Mouse (Mus musculus) liver, embryonic 15.5 days (tissue): ENCODE results near the gene Wdr78. TPM values are rescaled to one million over a fixed set of nuclear protein-coding genes. Genes with fewer than 3 reads are reported as not detected.

Experiments
- ATAC-seq: fragments of 200-750 bp; cut with Nextera tagmentation; 2 replicates; pipeline ENCODE4 v1.8.0; 2017; ENCODE audit warnings: moderate number of reproducible peaks, mild to moderate bottlenecking, moderate library complexity; ENCODE audit not compliant: insufficient read depth
- H3K27ac ChIP-seq: fragments of 300-500 bp; sonication (generic); replicated peaks from 2 replicates; pipeline ENCODE4 v1.5.1; 2015; ENCODE audit warnings: mild to moderate bottlenecking, inconsistent platforms
- H3K27me3 ChIP-seq: fragments of 300-500 bp; sonication (generic); 2 replicates; pipeline ENCODE4 v1.6.1; 2015; ENCODE audit warnings: mild to moderate bottlenecking, inconsistent platforms
- H3K36me3 ChIP-seq: fragments of 300-500 bp; sonication (generic); replicated peaks from 2 replicates; pipeline ENCODE4 v1.6.1; 2015; ENCODE audit warnings: moderate library complexity, mild to moderate bottlenecking, inconsistent platforms
- H3K4me1 ChIP-seq: fragments of 300-500 bp; sonication (generic); replicated peaks from 2 replicates; pipeline ENCODE4 v1.6.1; 2015; ENCODE audit warnings: inconsistent platforms
- H3K4me2 ChIP-seq: fragments of 300-500 bp; sonication (generic); 2 replicates; pipeline ENCODE4 v1.6.1; 2015; ENCODE audit warnings: moderate library complexity, mild to moderate bottlenecking, inconsistent platforms
- H3K4me3 ChIP-seq: fragments of 300-500 bp; sonication (generic); replicated peaks from 2 replicates; pipeline ENCODE4 v1.5.1; 2015; ENCODE audit warnings: mild to moderate bottlenecking, inconsistent platforms
- H3K9ac ChIP-seq: fragments of 300-500 bp; sonication (generic); 2 replicates; pipeline ENCODE4 v1.6.1; 2015; ENCODE audit warnings: moderate library complexity, mild to moderate bottlenecking, inconsistent platforms
- H3K9me3 ChIP-seq: fragments of 300-500 bp; sonication (generic); replicated peaks from 2 replicates; pipeline ENCODE4 v1.6.1; 2016; ENCODE audit warnings: inconsistent platforms
- WGBS: fragments of 180-500 bp; shearing (Covaris S2); methylation state at CpG from one replicate; pipeline ENCODE4 v1.1.7; 2015; ENCODE audit warnings: mixed read lengths; ENCODE audit not compliant: insufficient replicate concordance; 5-methylcytosine and 5-hydroxymethylcytosine counted together
- polyA plus RNA-seq: library from polyadenylated mRNA; unstranded; fragments of >200 nt; fragmentation: Nextera tagmentation; extraction: Ambion mirVana; gene quantifications from 2 replicates; pipeline ENCODE4 v1.2.1, GENCODE M21; 2015

Wdr78 gene
- polyA plus RNA-seq, 1 experiment from 2014 or later: 0.45 TPM

- WGBS: under 1% methylated on average over 81 of the region's 111 CpGs
- H3K4me3 ChIP-seq: peak overlapping the region; percentile 100
- H3K4me1 ChIP-seq: peaks cover 42% of the 10 kb centered on the region
- peaks cover 8% of the 10 kb centered on the region for H3K36me3 ChIP-seq
- no peaks in the 10 kb centered on the region for H3K27me3 ChIP-seq
- peak overlapping the region; percentile 79 for H3K4me2 ChIP-seq
- H3K9me3 ChIP-seq: no peaks in the 10 kb centered on the region
- peak overlapping the region; percentile 100 for H3K9ac ChIP-seq
- peak; percentile 66 for ATAC-seq
- peak overlapping the region; percentile 99 for H3K27ac ChIP-seq
Observed at GRCm38 (mm10) chr4:103119229-103120027, 5.1 kb upstream of the Wdr78 start.

DNA sequence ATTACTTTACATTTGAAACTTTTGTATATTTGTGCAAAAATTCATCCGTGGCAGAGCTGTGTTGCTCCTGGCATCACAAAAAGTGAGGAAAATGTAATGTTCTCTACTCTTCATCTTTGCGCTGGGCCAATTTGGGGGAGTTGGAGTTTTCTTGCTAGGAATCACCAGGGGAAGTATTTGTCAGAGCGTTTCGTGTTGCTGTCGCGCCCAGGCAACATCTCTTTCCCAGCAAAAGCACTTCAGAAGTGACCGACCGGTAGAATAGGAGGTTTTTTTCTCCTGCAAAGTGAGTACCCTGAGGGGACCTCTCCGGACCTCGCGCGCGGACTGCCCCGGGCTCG lies 4.5 kb upstream of the Wdr78 start:
- peak overlapping the region; percentile 100 for H3K4me3 ChIP-seq
- WGBS: 1% methylated on average over 15 of the region's 15 CpGs
- H3K4me2 ChIP-seq: peak overlapping the region; percentile 79
- ATAC-seq: no peak
- H3K9me3 ChIP-seq: no peaks in the 10 kb centered on the region
- peaks cover 42% of the 10 kb centered on the region for H3K4me1 ChIP-seq
- peaks cover 8% of the 10 kb centered on the region for H3K36me3 ChIP-seq
- peak overlapping the region; percentile 100 for H3K9ac ChIP-seq
- H3K27me3 ChIP-seq: no peaks in the 10 kb centered on the region
- H3K27ac ChIP-seq: peak overlapping the region; percentile 99

DNA sequence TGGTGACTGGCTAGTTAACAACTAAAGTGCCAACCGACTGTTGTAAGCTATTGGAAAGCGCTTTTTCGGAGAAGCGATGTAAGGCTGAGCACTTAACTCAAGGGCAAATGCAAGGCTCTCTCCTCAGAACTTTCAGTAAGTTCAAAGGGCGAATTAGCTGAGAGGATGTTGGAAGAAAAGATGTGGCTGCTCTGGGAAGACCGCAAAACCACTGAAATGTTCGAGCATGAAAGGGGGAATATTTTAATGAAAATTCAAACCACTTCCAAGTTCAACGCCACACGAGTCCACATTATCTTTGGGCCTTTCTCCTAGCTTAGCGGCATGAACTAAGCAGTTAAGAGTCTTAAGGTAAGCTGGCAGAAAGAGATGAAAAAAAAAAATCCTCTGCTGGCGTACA lies 953 bp downstream of the Wdr78 start:
- Histone ChIP-seq H3K27ac (peak overlapping the region; percentile 97), H3K4me1 (peaks cover 31% of the 10 kb centered on the region), H3K27me3 (no peaks in the 10 kb centered on the region), H3K9me3 (no peaks in the 10 kb centered on the region), H3K36me3 (peaks cover 15% of the 10 kb centered on the region), H3K4me3 (peak overlapping the region; percentile 94), H3K4me2 (peak overlapping the region; percentile 92), H3K9ac (peak overlapping the region; percentile 71)
- 11% methylated on average over 11 of the region's 11 CpGs for WGBS
- ATAC-seq: no peak

- ATAC-seq: no peak
- whole genome bisulfite sequencing: 60% methylated on average over 7 of the region's 7 CpGs
- H3K4me3 ChIP-seq: peak overlapping the region; percentile 94
- no peaks in the 10 kb centered on the region for H3K27me3 ChIP-seq
- peaks cover 31% of the 10 kb centered on the region for H3K4me1 ChIP-seq
- H3K9ac ChIP-seq: peak overlapping the region; percentile 71
- H3K9me3 ChIP-seq: no peaks in the 10 kb centered on the region
- no peak overlapping the region for H3K27ac ChIP-seq
- peak overlapping the region; percentile 92 for H3K4me2 ChIP-seq
- peaks cover 15% of the 10 kb centered on the region for H3K36me3 ChIP-seq
Observed at GRCm38 (mm10) chr4:103112651-103113050, 1.7 kb downstream of the Wdr78 start.

DNA sequence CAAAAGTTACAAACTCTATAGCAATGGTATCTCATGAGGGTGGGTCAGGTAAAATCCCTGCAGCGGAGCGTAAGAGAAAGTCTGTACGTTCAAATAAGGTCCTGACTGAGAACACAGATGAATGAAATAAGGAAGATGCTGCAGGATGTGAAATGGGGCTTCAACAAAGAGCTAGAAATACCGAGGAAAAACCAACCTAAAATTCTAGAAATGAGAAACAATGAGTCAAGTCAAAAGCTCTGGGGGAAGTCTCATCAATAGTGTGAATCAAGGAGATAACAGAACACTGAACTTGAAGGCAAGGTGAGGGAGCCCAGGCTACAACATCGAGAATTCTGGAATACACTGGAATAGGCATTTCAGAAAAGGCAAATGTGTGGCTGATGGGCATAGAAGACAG lies 15.8 kb downstream of the Wdr78 start:
- Histone ChIP-seq H3K4me1 (no peaks in the 10 kb centered on the region), H3K9me3 (no peaks in the 10 kb centered on the region), H3K27ac (no peak overlapping the region), H3K27me3 (no peaks in the 10 kb centered on the region), H3K4me2 (no peak overlapping the region), H3K36me3 (no peaks in the 10 kb centered on the region), H3K4me3 (no peak overlapping the region), H3K9ac (no peak overlapping the region)
- WGBS: 67% methylated on average over 5 of the region's 5 CpGs
- ATAC-seq: no peak

DNA sequence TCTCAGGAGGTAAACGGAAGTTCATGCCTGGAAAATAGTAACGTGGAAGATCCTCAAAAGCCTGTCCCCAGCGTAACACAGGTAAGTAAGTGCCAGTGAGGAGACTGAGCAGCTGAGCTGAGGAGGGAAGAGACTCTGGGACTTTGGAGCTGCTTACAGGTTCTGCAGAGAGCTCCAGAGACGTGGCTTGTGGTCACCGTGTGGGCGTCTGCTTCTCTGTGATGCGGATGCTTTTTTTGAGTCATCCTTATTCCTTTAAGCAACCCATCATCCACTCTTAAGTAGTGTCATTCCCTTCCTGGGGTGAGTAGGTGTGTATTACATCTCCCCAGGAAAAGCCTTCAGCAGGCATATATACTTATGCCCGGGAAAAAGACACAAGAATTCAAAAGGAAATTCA lies 18.4 kb downstream of the Wdr78 start:
- no peaks in the 10 kb centered on the region for H3K36me3 ChIP-seq
- ATAC-seq: no peak
- H3K9me3 ChIP-seq: no peaks in the 10 kb centered on the region
- no peak overlapping the region for H3K4me3 ChIP-seq
- no peak overlapping the region for H3K27ac ChIP-seq
- H3K27me3 ChIP-seq: no peaks in the 10 kb centered on the region
- H3K9ac ChIP-seq: no peak overlapping the region
- no peaks in the 10 kb centered on the region for H3K4me1 ChIP-seq
- 70% methylated on average over 8 of the region's 8 CpGs for WGBS
- no peak overlapping the region for H3K4me2 ChIP-seq

- 78% methylated on average over 5 of the region's 5 CpGs for WGBS
- Histone ChIP-seq H3K9ac (no peak overlapping the region), H3K4me3 (no peak overlapping the region), H3K4me1 (no peaks in the 10 kb centered on the region), H3K27me3 (no peaks in the 10 kb centered on the region), H3K27ac (no peak overlapping the region), H3K4me2 (no peak overlapping the region), H3K9me3 (no peaks in the 10 kb centered on the region), H3K36me3 (no peaks in the 10 kb centered on the region)
- no peak for ATAC-seq
Observed at GRCm38 (mm10) chr4:103085237-103085636, 29.1 kb downstream of the Wdr78 start.

- 68% methylated on average over 3 of the region's 3 CpGs for WGBS
- no peak overlapping the region for H3K9ac ChIP-seq
- no peaks in the 10 kb centered on the region for H3K36me3 ChIP-seq
- no peak overlapping the region for H3K4me2 ChIP-seq
- H3K27me3 ChIP-seq: no peaks in the 10 kb centered on the region
- no peak overlapping the region for H3K27ac ChIP-seq
- no peak overlapping the region for H3K4me3 ChIP-seq
- no peak for ATAC-seq
- H3K9me3 ChIP-seq: no peaks in the 10 kb centered on the region
- H3K4me1 ChIP-seq: no peaks in the 10 kb centered on the region
Observed at GRCm38 (mm10) chr4:103070631-103071030, 43.7 kb downstream of the Wdr78 start.

DNA sequence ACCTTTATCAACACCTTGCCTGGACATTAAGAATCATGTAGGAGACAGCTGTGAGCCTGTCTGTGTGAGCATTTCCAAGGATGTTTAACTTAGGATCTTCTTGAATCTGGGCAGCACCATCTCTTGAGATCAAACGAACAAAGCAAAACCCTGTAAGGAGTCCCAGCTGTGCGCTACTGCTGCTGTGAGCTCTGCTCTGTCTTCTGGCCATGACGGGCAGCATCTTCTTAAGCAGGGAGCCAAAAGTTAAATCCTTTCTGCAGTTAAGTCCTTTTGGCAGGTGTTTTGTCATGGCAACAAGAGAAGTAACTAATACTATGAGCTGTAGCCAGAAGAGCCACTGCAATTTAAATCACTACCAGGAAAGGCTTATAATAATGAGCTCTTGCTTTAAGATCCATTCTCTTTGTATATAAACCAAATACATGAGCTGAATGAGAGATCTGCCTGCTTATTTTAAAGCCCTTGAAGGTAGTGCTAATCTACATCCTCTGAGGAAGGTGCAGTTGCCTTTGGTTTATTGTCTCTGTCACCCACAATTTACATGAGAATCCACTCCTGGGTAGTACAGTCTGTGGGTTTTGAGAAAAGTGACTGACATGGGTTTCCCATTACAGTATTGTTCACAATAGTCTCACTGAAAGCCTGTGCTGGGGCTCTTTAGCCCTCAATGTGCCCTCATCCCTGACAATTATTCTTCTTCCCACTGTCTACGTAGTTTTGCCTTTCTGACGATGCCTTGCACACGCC lies 46.3 kb downstream of the Wdr78 start:
- Histone ChIP-seq H3K4me2 (no peak overlapping the region), H3K9ac (no peak overlapping the region), H3K9me3 (no peaks in the 10 kb centered on the region), H3K27me3 (no peaks in the 10 kb centered on the region), H3K27ac (no peak overlapping the region), H3K4me3 (no peak overlapping the region), H3K4me1 (no peaks in the 10 kb centered on the region), H3K36me3 (no peaks in the 10 kb centered on the region)
- 72% methylated on average over 6 of the region's 6 CpGs for WGBS
- no peak for ATAC-seq

DNA sequence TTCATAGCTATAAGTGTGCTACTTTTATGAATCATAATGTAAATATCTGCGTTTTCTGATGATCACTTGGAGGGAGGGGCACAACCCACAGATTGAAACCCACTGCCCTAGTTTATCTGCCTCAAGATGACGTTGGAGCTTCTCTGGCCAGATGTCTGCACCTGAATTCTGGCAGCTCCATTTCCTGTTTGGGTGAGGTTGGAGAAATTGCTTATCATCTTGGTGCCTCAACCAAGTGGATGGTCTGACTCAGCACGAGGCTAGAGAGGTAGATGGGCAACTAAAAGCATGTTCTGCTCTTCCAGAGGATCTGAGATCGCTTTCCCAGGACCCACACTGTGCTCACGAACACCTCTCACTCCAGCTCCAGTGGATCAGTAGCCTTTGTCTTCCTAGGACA lies 49.4 kb downstream of the Wdr78 start:
- Histone ChIP-seq H3K4me2 (no peak overlapping the region), H3K9ac (no peak overlapping the region), H3K27ac (no peak overlapping the region), H3K27me3 (no peaks in the 10 kb centered on the region), H3K4me3 (no peak overlapping the region), H3K9me3 (no peaks in the 10 kb centered on the region), H3K4me1 (no peaks in the 10 kb centered on the region), H3K36me3 (no peaks in the 10 kb centered on the region)
- 34% methylated on average over 5 of the region's 5 CpGs for WGBS
- ATAC-seq: no peak

DNA sequence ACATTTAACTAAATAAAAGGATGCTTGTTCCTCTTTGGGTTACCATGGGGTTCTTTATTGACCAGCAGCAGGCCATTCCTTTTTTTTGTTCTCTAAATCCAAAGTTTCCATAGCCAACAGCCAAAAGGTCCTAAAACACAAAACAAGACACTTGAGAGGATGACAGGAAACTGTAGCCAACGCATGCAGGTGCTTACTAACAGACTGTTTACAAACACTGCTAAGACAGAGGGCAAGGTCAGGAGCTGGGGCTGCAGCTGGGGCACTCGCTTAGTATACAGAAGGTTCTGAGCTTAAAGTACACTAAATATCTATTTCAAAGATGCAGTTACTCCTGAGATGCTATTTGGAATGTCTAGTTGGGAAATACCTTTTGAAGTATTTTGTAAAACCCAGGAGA lies 49.9 kb downstream of the Wdr78 start:
- Histone ChIP-seq H3K9ac (no peak overlapping the region), H3K36me3 (no peaks in the 10 kb centered on the region), H3K4me3 (no peak overlapping the region), H3K4me2 (no peak overlapping the region), H3K4me1 (no peaks in the 10 kb centered on the region), H3K27me3 (no peaks in the 10 kb centered on the region), H3K9me3 (no peaks in the 10 kb centered on the region), H3K27ac (no peak overlapping the region)
- ATAC-seq: no peak
- WGBS: 53% methylated on average over 2 of the region's 2 CpGs
